ENCODE assay signal across 11 mouse cellular contexts in the genomic region with DNA sequence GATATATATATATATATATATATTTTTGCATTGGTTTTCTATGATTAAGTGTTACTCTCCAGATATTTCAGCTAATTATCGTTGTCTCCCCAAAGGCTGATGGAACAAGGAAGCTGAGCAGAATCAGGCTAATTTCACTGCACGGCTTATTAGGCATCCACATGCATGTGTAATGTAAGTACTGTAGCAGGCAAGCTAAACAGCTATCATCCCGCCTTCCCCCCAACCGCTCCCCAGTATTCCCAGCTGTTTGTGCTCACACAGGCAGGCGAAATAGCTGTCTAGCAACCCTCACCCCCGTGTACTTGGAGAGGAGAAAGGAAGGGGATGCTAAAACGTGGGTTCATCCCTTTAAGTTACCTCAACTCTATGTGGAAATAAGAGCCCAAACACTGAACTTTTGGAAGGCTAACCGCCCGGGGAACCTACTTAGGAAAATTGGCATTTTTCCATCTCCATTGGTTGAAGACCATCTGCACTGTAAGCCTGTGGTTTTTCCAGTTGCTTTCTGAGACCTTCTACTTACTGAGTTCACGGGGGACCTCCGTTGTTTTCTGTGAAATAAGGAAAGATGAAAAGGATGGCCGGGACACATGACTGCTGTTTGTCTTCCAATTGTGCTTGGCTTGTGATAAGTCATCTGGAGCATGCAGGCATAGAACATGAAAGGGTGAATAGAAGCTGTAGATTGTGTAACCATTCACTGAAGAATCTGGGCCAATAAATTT.
A peak's percentile ranks its signal among the peaks of the same experiment; 100 is the strongest.
DNase-seq lines count a peak whose midpoint lies in the region; ATAC-seq and TF ChIP-seq lines count a peak whose summit lies in the region.
"Had no signal": no experiment of that assay in that cellular context is flagged by ENCODE, and none has a peak within 500 bp of the region (broad histone marks: within the 10 kb centered on the region; RNA-seq: fewer than 3 reads in every experiment).

No protein-coding gene starts in this region.

- no peaks in the 10 kb centered on the region for H3K9me3 ChIP-seq in embryonic facial prominence, embryonic 13.5 days
- no peaks in the 10 kb centered on the region for H3K9me3 ChIP-seq in embryonic facial prominence, embryonic 10.5 days
- no peaks in the 10 kb centered on the region for H3K9me3 ChIP-seq in lung, postnatal 0 days (ENCODE audit: low read length)
- no peaks in the 10 kb centered on the region for H3K9me3 ChIP-seq in kidney, postnatal 0 days (replicated peaks; ENCODE audit: low read length)
- H3K9me3 ChIP-seq: heart, embryonic 13.5 days had no signal

- no peak overlapping the region for H3K9ac ChIP-seq in embryonic facial prominence, embryonic 13.5 days
- H3K9ac ChIP-seq in lung, postnatal 0 days (replicated peaks; ENCODE audit: low read depth): no peak overlapping the region
- no peak overlapping the region for H3K9ac ChIP-seq in kidney, postnatal 0 days (ENCODE audit: low read depth, low read length)
- H3K9ac ChIP-seq: heart, embryonic 13.5 days had no signal

- peak overlapping the region; percentile 55; the same call in 1 of the 2 replicates for H3K27ac ChIP-seq in embryonic facial prominence, embryonic 13.5 days
- H3K27ac ChIP-seq in embryonic facial prominence, embryonic 10.5 days (replicated peaks): no peak overlapping the region
- H3K27ac ChIP-seq in lung, postnatal 0 days (ENCODE audit: low read length): no peak overlapping the region
- 0 out of 2 replicates have a peak overlapping the region, but pooled peaks have one; percentile 36 for H3K27ac ChIP-seq in kidney, postnatal 0 days
- H3K27ac ChIP-seq: heart, embryonic 13.5 days had no signal

- TF ChIP-seq CTCF in lung, postnatal 0 days (IDR thresholded peaks at IDR 0.05): no peak
- TF ChIP-seq CTCF in lung, adult 2 months (IDR thresholded peaks at IDR 0.05; ENCODE audit: insufficient read depth, low read length): no peak
- no peak for TF ChIP-seq CTCF in kidney, postnatal 0 days (IDR thresholded peaks at IDR 0.05; ENCODE audit: low read depth)

- TF ChIP-seq POLR2A in lung, adult 2 months (IDR thresholded peaks at IDR 0.05; ENCODE audit: borderline replicate concordance, extremely low read depth, low read depth, low read length): no peak

- DNase-seq in embryonic facial prominence, embryonic 10.5 days (ENCODE audit: low spot score): no peak
- DNase-seq in lung, postnatal 0 days (ENCODE audit: low spot score): peak; percentile 37
- DNase-seq in lung, adult 2 months: no peak
- DNase-seq in kidney, postnatal 0 days (ENCODE audit: low spot score): peak; percentile 77
- DNase-seq in skeletal muscle tissue, adult 2 months (ENCODE audit: low read depth, low spot score): peak; percentile 0
- DNase-seq in thymus, postnatal 36 days: no peak
- DNase-seq in yolk sac, embryonic 10.5 days (ENCODE audit: low spot score): no peak
- DNase-seq: cerebellum, adult 8-10 months; layer of hippocampus, adult 9-11 months had no signal

- no peaks in the 10 kb centered on the region for H3K36me3 ChIP-seq in embryonic facial prominence, embryonic 13.5 days
- H3K36me3 ChIP-seq in embryonic facial prominence, embryonic 10.5 days (replicated peaks): no peaks in the 10 kb centered on the region
- no peaks in the 10 kb centered on the region for H3K36me3 ChIP-seq in lung, postnatal 0 days (ENCODE audit: insufficient read depth, low read length)
- no peaks in the 10 kb centered on the region for H3K36me3 ChIP-seq in kidney, postnatal 0 days (ENCODE audit: insufficient read depth, low read length)
- H3K36me3 ChIP-seq: heart, embryonic 13.5 days had no signal

- no peaks in the 10 kb centered on the region for H3K27me3 ChIP-seq in embryonic facial prominence, embryonic 13.5 days
- H3K27me3 ChIP-seq in embryonic facial prominence, embryonic 10.5 days (replicated peaks; ENCODE audit: low read depth, poor library complexity, severe bottlenecking): no peaks in the 10 kb centered on the region
- no peaks in the 10 kb centered on the region for H3K27me3 ChIP-seq in lung, postnatal 0 days (replicated peaks; ENCODE audit: insufficient read depth, low read length)
- H3K27me3 ChIP-seq in kidney, postnatal 0 days (ENCODE audit: insufficient read depth, low read length): no peaks in the 10 kb centered on the region
- H3K27me3 ChIP-seq: heart, embryonic 13.5 days had no signal

- 0 out of 2 replicates have a peak, but pooled peaks have one; percentile 37 for ATAC-seq in embryonic facial prominence, embryonic 13.5 days (ENCODE audit: insufficient number of reproducible peaks, insufficient read depth, low FRiP score, low TSS enrichment, low read depth)
- peak; percentile 30; the same call in 1 of the 2 replicates for ATAC-seq in lung, postnatal 0 days
- ATAC-seq in kidney, postnatal 0 days (replicated peaks; ENCODE audit: low FRiP score, low read depth): 0 out of 2 replicates have a peak, but pooled peaks have one; percentile 40

- WGBS in embryonic facial prominence, embryonic 13.5 days: 50% methylated on average over 12 of the region's 12 CpGs
- WGBS in embryonic facial prominence, embryonic 10.5 days: 82% methylated on average over 12 of the region's 12 CpGs
- WGBS in lung, postnatal 0 days: 47% methylated on average over 12 of the region's 12 CpGs
- 62% methylated on average over 12 of the region's 12 CpGs for WGBS in lung, adult 2 months
- WGBS in kidney, postnatal 0 days: 28% methylated on average over 12 of the region's 12 CpGs

- no peak overlapping the region for H3K4me2 ChIP-seq in embryonic facial prominence, embryonic 13.5 days
- H3K4me2 ChIP-seq in lung, postnatal 0 days (replicated peaks; ENCODE audit: low read depth, low read length): no peak overlapping the region
- peak overlapping the region; percentile 36 for H3K4me2 ChIP-seq in kidney, postnatal 0 days (ENCODE audit: low read length)
- H3K4me2 ChIP-seq: heart, embryonic 13.5 days had no signal

- peaks cover 16% of the 10 kb centered on the region for H3K4me1 ChIP-seq in embryonic facial prominence, embryonic 13.5 days
- H3K4me1 ChIP-seq in embryonic facial prominence, embryonic 10.5 days: no peaks in the 10 kb centered on the region
- no peaks in the 10 kb centered on the region for H3K4me1 ChIP-seq in lung, postnatal 0 days (ENCODE audit: insufficient read depth, low read depth, low read length)
- no peaks in the 10 kb centered on the region for H3K4me1 ChIP-seq in lung, adult 2 months (ENCODE audit: control insufficient read depth, insufficient read depth, low read length)
- 0 out of 2 replicates have a peak, but pooled peaks cover 5% of the 10 kb centered on the region for H3K4me1 ChIP-seq in kidney, postnatal 0 days (replicated peaks; ENCODE audit: insufficient read depth, low read length)

- H3K4me3 ChIP-seq in embryonic facial prominence, embryonic 13.5 days: no peak overlapping the region
- H3K4me3 ChIP-seq in embryonic facial prominence, embryonic 10.5 days: no peak overlapping the region
- H3K4me3 ChIP-seq in lung, postnatal 0 days (ENCODE audit: low read depth, low read length): no peak overlapping the region
- H3K4me3 ChIP-seq in lung, adult 2 months (replicated peaks; ENCODE audit: extremely low read depth, low read depth, low read length): no peak overlapping the region
- no peak overlapping the region for H3K4me3 ChIP-seq in kidney, postnatal 0 days (replicated peaks; ENCODE audit: low read depth, low read length)
- H3K4me3 ChIP-seq: heart, embryonic 13.5 days had no signal

- TF ChIP-seq EP300 in lung, postnatal 0 days (IDR thresholded peaks at IDR 0.05): no peak

Comparison
In these comparisons a context has a peak if more than half of its experiments do, and no peak if none do; other contexts are left out.
1. H3K27ac ChIP-seq: peak in embryonic facial prominence, embryonic 13.5 days (single experiment) and kidney, postnatal 0 days (single experiment); none in embryonic facial prominence, embryonic 10.5 days (single experiment) and lung, postnatal 0 days (single experiment).
2. DNase-seq: peak in lung, postnatal 0 days (single experiment), kidney, postnatal 0 days (single experiment) and skeletal muscle tissue, adult 2 months (single experiment); none in embryonic facial prominence, embryonic 10.5 days (single experiment), lung, adult 2 months (single experiment), thymus, postnatal 36 days (0 of 2) and yolk sac, embryonic 10.5 days (single experiment).
3. Peak in every context shown above with its lines, with median percentiles within 50 percentile points of each other: ATAC-seq.